Mouse (Mus musculus) spleen, adult 2 months (tissue): ENCODE results near the gene Cep350.

Source experiments
- CTCF ChIP-seq: fragments of 200-500 bp; IDR thresholded peaks from 2 replicates; pipeline ENCODE4 v1.5.1; 2011; ENCODE audit warnings: mild to moderate bottlenecking, inconsistent platforms; ENCODE audit not compliant: insufficient read depth, insufficient read length, insufficient replicate concordance; ENCODE audit errors: extremely low read depth
- POLR2A ChIP-seq: fragments of 200-500 bp; IDR thresholded peaks from 2 replicates; pipeline ENCODE4 v1.6.1; 2011; ENCODE audit warnings: low read depth, low read length, inconsistent platforms

GRCm38 (mm10) chr1:155937416-155937815 lies 35.6 kb downstream of the Cep350 start:
- no peak for TF ChIP-seq CTCF
- TF ChIP-seq POLR2A, result no peak
